Mouse (Mus musculus): ENCODE data around the gene Fam193a. TPM values are rescaled to one million over a fixed set of nuclear protein-coding genes. Genes with fewer than 3 reads are reported as not detected.

The Fam193a gene
- polyA plus RNA-seq, 1 experiment from 2014 or later = 15.1 TPM

GRCm38 (mm10) chr5:34360261-34360660, 9.5 kb upstream of the Fam193a start:
- WGBS = 90% methylated on average over 3 of the region's 3 CpGs
- no peaks in the 10 kb centered on the region for H3K4me1 ChIP-seq
- no peaks in the 10 kb centered on the region for H3K9me3 ChIP-seq (replicated peaks)
- H3K4me3 ChIP-seq = no peak overlapping the region
- DNase-seq (ENCODE audit: low spot score) = no peak
- H3K36me3 ChIP-seq = peaks cover 90% of the 10 kb centered on the region
- H3K27ac ChIP-seq = no peak overlapping the region
- H3K27me3 ChIP-seq (ENCODE audit: low read depth, poor library complexity, severe bottlenecking) = no peaks in the 10 kb centered on the region

GRCm38 (mm10) chr5:34363115-34363514, 6.6 kb upstream of the Fam193a start:
- H3K4me1 ChIP-seq = no peaks in the 10 kb centered on the region
- H3K9me3 ChIP-seq (replicated peaks) = no peaks in the 10 kb centered on the region
- no peak overlapping the region for H3K27ac ChIP-seq
- H3K27me3 ChIP-seq (ENCODE audit: low read depth, poor library complexity, severe bottlenecking) = no peaks in the 10 kb centered on the region
- H3K36me3 ChIP-seq = peaks cover 65% of the 10 kb centered on the region
- H3K4me3 ChIP-seq = no peak overlapping the region
- no peak for DNase-seq (ENCODE audit: low spot score)

GRCm38 (mm10) chr5:34368551-34369290, 1.0 kb upstream of the Fam193a start:
- Histone ChIP-seq H3K4me1 (peaks cover 23% of the 10 kb centered on the region), H3K4me3 (peak overlapping the region; percentile 91), H3K27me3 (ENCODE audit: low read depth, poor library complexity, severe bottlenecking) (no peaks in the 10 kb centered on the region), H3K27ac (peak overlapping the region; percentile 92), H3K9me3 (replicated peaks) (no peaks in the 10 kb centered on the region), H3K36me3 (peaks cover 18% of the 10 kb centered on the region)
- DNase-seq (ENCODE audit: low spot score) = no peak
- 71% methylated on average over 7 of the region's 7 CpGs for WGBS

- peak; percentile 66 for DNase-seq (ENCODE audit: low spot score)
- Histone ChIP-seq H3K27ac (peak overlapping the region; percentile 92), H3K4me1 (peaks cover 23% of the 10 kb centered on the region), H3K36me3 (peaks cover 7% of the 10 kb centered on the region), H3K4me3 (peak overlapping the region; percentile 91), H3K27me3 (ENCODE audit: low read depth, poor library complexity, severe bottlenecking) (no peaks in the 10 kb centered on the region), H3K9me3 (replicated peaks) (no peaks in the 10 kb centered on the region)
- 5% methylated on average over 114 of the region's 114 CpGs for WGBS
Observed at GRCm38 (mm10) chr5:34370022-34370823, 490 bp downstream of the Fam193a start.

GRCm38 (mm10) chr5:34370840-34371239, 1.1 kb downstream of the Fam193a start:
- Histone ChIP-seq H3K9me3 (replicated peaks) (no peaks in the 10 kb centered on the region), H3K27me3 (ENCODE audit: low read depth, poor library complexity, severe bottlenecking) (no peaks in the 10 kb centered on the region), H3K4me3 (peak overlapping the region; percentile 91), H3K4me1 (peaks cover 23% of the 10 kb centered on the region), H3K27ac (peak overlapping the region; percentile 92; the same call in 1 of the 2 replicates), H3K36me3 (0 out of 2 replicates have a peak, but pooled peaks cover 2% of the 10 kb centered on the region)
- 34% methylated on average over 8 of the region's 8 CpGs for WGBS
- no peak for DNase-seq (ENCODE audit: low spot score)

- Histone ChIP-seq H3K4me3 (no peak overlapping the region), H3K4me1 (peaks cover 23% of the 10 kb centered on the region), H3K27ac (no peak overlapping the region), H3K27me3 (ENCODE audit: low read depth, poor library complexity, severe bottlenecking) (no peaks in the 10 kb centered on the region), H3K9me3 (replicated peaks) (no peaks in the 10 kb centered on the region), H3K36me3 (peaks cover 7% of the 10 kb centered on the region; the same call in 1 of the 2 replicates)
- DNase-seq (ENCODE audit: low spot score) = no peak
Observed at GRCm38 (mm10) chr5:34372141-34372540, 2.4 kb downstream of the Fam193a start.

- no peaks in the 10 kb centered on the region for H3K27me3 ChIP-seq (ENCODE audit: low read depth, poor library complexity, severe bottlenecking)
- H3K4me1 ChIP-seq = peaks cover 23% of the 10 kb centered on the region
- no peaks in the 10 kb centered on the region for H3K9me3 ChIP-seq (replicated peaks)
- no peak overlapping the region for H3K4me3 ChIP-seq
- peaks cover 7% of the 10 kb centered on the region; the same call in 1 of the 2 replicates for H3K36me3 ChIP-seq
- no peak overlapping the region for H3K27ac ChIP-seq
- DNase-seq (ENCODE audit: low spot score) = no peak
Observed at GRCm38 (mm10) chr5:34372541-34372940, 2.8 kb downstream of the Fam193a start.

GRCm38 (mm10) chr5:34378787-34379186, 9.1 kb downstream of the Fam193a start:
- peaks cover 10% of the 10 kb centered on the region for H3K36me3 ChIP-seq
- H3K9me3 ChIP-seq (replicated peaks) = no peaks in the 10 kb centered on the region
- no peak overlapping the region for H3K4me3 ChIP-seq
- H3K27ac ChIP-seq = no peak overlapping the region
- no peaks in the 10 kb centered on the region for H3K4me1 ChIP-seq
- H3K27me3 ChIP-seq (ENCODE audit: low read depth, poor library complexity, severe bottlenecking) = no peaks in the 10 kb centered on the region
- no peak for DNase-seq (ENCODE audit: low spot score)

- WGBS = 96% methylated on average over 2 of the region's 2 CpGs
Observed at GRCm38 (mm10) chr5:34381700-34382099, 12.0 kb downstream of the Fam193a start.

GRCm38 (mm10) chr5:34385616-34386015, 15.9 kb downstream of the Fam193a start:
- H3K27me3 ChIP-seq (ENCODE audit: low read depth, poor library complexity, severe bottlenecking) = no peaks in the 10 kb centered on the region
- H3K36me3 ChIP-seq = peaks cover 33% of the 10 kb centered on the region
- 98% methylated on average over 5 of the region's 5 CpGs for WGBS
- no peaks in the 10 kb centered on the region for H3K4me1 ChIP-seq
- H3K4me3 ChIP-seq = no peak overlapping the region
- H3K27ac ChIP-seq = no peak overlapping the region
- H3K9me3 ChIP-seq (replicated peaks) = no peaks in the 10 kb centered on the region
- no peak for DNase-seq (ENCODE audit: low spot score)

More at GRCm38 (mm10) chr5:34381700-34382099, 12.0 kb downstream of the Fam193a start:
- Histone ChIP-seq H3K4me3 (no peak overlapping the region), H3K36me3 (peaks cover 22% of the 10 kb centered on the region), H3K27me3 (ENCODE audit: low read depth, poor library complexity, severe bottlenecking) (no peaks in the 10 kb centered on the region), H3K9me3 (replicated peaks) (no peaks in the 10 kb centered on the region), H3K4me1 (no peaks in the 10 kb centered on the region), H3K27ac (no peak overlapping the region)
- no peak for DNase-seq (ENCODE audit: low spot score)

GRCm38 (mm10) chr5:34386744-34387143, 17.0 kb downstream of the Fam193a start:
- WGBS = 98% methylated on average over 2 of the region's 2 CpGs
- H3K27me3 ChIP-seq (ENCODE audit: low read depth, poor library complexity, severe bottlenecking) = no peaks in the 10 kb centered on the region
- H3K4me3 ChIP-seq = no peak overlapping the region
- no peak for DNase-seq (ENCODE audit: low spot score)
- no peak overlapping the region for H3K27ac ChIP-seq
- H3K9me3 ChIP-seq (replicated peaks) = no peaks in the 10 kb centered on the region
- H3K36me3 ChIP-seq = peaks cover 31% of the 10 kb centered on the region
- no peaks in the 10 kb centered on the region for H3K4me1 ChIP-seq

GRCm38 (mm10) chr5:34393251-34393650, 23.5 kb downstream of the Fam193a start:
- H3K27ac ChIP-seq = no peak overlapping the region
- no peaks in the 10 kb centered on the region for H3K4me1 ChIP-seq
- no peaks in the 10 kb centered on the region for H3K9me3 ChIP-seq (replicated peaks)
- 95% methylated on average over 8 of the region's 8 CpGs for WGBS
- no peaks in the 10 kb centered on the region for H3K36me3 ChIP-seq
- H3K4me3 ChIP-seq = no peak overlapping the region
- no peak for DNase-seq (ENCODE audit: low spot score)
- no peaks in the 10 kb centered on the region for H3K27me3 ChIP-seq (ENCODE audit: low read depth, poor library complexity, severe bottlenecking)

- Histone ChIP-seq H3K4me1 (no peaks in the 10 kb centered on the region), H3K27ac (no peak overlapping the region), H3K36me3 (no peaks in the 10 kb centered on the region), H3K9me3 (replicated peaks) (no peaks in the 10 kb centered on the region), H3K4me3 (no peak overlapping the region), H3K27me3 (ENCODE audit: low read depth, poor library complexity, severe bottlenecking) (no peaks in the 10 kb centered on the region)
- 85% methylated on average over 1 of the region's 1 CpGs for WGBS
- no peak for DNase-seq (ENCODE audit: low spot score)
Observed at GRCm38 (mm10) chr5:34395347-34395746, 25.6 kb downstream of the Fam193a start.
